Mouse (Mus musculus): ENCODE results near the gene Tbc1d12.

DNA sequence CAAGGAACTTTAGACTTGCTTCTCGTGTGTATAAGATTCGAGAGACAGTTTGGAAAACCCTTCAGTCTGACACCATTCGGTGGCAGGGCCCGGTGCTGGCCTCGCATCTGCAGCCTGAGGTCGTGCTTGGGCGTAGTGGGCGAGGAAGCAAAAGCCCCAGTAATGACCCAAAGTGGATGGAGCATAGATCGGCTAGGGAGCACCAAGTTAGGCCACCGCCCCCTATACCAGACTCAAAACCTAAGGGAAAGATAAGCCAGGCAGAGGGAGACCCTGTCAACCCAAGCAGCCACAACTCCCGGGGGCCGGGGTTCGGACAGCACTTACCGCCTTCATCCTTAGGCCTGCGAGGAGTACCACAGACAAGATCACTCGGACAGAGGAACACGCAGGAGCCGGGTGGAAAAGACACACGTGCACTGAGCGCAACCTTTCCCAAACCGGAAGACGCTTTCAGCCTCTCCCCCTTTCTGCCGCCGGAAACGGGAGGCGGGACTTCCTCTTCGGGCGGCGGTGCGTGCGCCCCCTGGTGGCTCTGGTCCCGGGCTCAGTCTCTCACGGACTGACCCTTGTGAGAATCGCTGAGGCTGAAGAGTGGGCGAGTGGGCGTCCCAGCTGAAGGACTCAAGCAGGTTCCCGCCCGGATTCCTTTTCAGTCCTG is 17.5 kb upstream of the Tbc1d12 start, which contains the start of gene Noc3l:
- peak; percentile 85 for TF ChIP-seq POLR2A (IDR thresholded peaks at IDR 0.05; ENCODE audit: low read depth, low read length)
- peak in 1 of 2 experiments; percentile 88; a peak in 2 of 4 replicates for TF ChIP-seq CTCF (conservative IDR thresholded peaks at IDR 0.05 in 1 of 2, IDR thresholded peaks at IDR 0.05 in 1 of 2; ENCODE audit: low read depth in 2 of 2, low read length in 2 of 2)
- TF ChIP-seq EP300 (IDR thresholded peaks at IDR 0.05; ENCODE audit: low read length): no peak
